Mouse (Mus musculus) adrenal gland, postnatal 36 days (tissue): ENCODE results near the gene Ankrd22. TPM values are rescaled to one million over a fixed set of nuclear protein-coding genes. Genes with fewer than 3 reads are reported as not detected.
"Not testable (repeated sequence)": the region's sequence is repeated elsewhere in the genome, so short reads cannot be mapped to it uniquely, and the experiment has no call there.

Experiments used
- DNase-seq, 2 experiments: peaks; one replicate each; pipeline ENCODE4 v3.0.0; 2021; ENCODE audit warnings: mixed read lengths in 1 of 2
- long read RNA-seq, 2 experiments: library from polyadenylated mRNA; stranded (forward); transcript quantifications; one replicate each; pipeline ENCODE4 v2.0.0; 2021; ENCODE audit warnings: borderline sequencing depth in 2 of 2
- total RNA-seq, 2 experiments: library from RNA; stranded (reverse); gene quantifications; 2 replicates each; pipeline ENCODE4 v1.2.3; 2021

Gene Ankrd22
- not detected for total RNA-seq
- long read RNA-seq, experiment 1: 0 reads
- long read RNA-seq, experiment 2: 0 reads

DNA sequence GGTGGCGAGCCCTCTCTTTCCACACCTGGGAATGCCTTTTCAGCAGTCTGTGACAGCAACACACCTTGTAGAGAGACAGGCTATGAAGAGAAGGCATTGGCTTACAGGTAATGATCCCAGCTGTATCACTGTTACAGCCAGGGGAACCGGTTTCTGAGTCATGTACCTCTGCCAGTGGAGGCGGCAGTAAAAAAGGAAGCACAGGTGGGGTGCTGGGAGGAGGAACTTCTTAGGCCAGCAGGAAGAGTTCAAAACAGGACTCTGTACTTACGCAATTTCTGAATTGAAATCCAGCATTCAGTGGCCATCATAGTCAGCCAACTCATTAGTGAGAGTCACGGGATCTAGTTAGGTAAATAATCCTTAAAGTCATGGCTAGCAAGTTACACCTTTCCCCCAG, at the start of gene Ankrd22:
Gene Ankrd22, minus strand, starts transcription at position 163 of the 400 bp plus-strand sequence.
- DNase-seq: no peak

GRCm38 (mm10) chr19:34214136-34214535, 48.3 kb upstream of the Ankrd22 start:
- peak in 1 of 2 experiments; percentile 16 for DNase-seq

DNA sequence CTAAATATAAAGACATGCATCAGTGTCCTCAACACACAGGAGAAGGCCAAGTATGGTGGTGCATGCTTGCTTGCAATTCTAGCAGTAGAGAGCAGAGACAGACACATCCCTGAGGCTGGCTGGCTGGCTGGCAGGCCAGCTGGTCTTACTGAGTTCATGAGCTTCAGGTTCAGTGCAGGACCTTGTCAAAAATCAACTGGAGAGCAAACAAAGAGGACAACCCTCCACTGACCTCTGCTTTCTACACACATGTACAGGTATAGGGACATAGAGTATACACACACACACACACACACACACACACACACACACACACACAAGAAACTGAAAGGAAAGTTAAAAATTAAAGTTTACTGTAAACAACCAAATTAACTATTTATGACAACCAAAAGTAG, 47.4 kb upstream of the Ankrd22 start:
- no peak for DNase-seq

DNA sequence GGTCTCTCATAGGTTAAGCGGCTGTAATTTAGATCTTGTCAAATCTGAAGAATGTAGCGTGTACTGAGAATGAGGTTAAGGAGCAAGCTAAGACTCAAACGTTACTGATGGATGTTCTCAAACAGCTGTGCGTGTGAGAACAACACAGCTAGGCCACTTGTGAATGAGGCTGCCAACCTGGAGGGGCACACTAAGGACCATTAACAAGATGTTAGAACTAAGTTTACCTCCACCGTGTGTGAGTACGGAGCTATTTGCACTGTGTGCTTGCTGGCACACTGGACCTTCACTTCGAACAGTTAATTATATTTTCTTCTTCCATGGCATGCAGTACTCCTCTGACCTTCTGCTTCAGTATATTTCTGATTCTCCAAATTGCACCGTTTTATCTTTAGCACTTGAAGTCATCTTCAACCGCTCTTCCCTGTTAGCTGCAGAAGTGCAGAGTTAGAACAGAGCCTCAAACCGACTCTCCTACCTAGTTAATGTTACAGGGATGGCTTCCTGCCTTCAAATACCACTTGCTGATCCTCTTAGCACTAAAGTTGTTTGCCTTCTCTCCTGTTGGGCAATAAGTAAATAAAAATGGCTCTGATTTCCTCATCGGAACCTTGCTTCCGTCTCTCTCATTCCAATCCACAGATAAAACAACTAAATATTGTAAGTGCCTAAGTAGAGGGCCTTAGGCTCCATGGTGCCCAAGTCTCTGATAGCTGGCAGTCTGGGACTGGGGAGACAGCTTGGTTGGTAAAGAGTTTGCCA, 46.8 kb upstream of the Ankrd22 start:
- DNase-seq: no peak

DNA sequence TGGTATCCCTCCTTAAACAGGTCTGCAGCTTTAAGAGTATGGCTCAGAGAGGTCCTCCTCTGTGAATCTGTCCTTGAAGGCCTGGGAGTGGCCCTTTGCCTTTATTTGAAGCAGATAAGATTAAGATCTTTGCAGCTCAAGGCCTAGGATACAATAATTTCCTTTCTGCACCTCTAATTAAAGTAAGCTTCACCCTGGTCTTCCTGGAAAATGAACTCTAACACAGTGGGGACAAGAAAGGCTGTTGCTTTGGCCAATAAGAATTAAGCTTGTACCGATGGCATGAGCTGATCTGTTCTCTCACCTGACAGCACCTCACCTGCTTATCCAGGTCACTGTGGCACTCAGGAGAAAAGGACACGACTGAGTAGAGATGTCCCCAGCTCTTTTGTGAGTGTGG, 45.0 kb upstream of the Ankrd22 start:
- no peak for DNase-seq

- no peak for DNase-seq
These were observed 44.2 kb upstream of the Ankrd22 start for GRCm38 (mm10) chr19:34209930-34210581.

GRCm38 (mm10) chr19:34209031-34209430, 43.2 kb upstream of the Ankrd22 start:
- DNase-seq: no peak

- no peak for DNase-seq
These were observed 41.0 kb upstream of the Ankrd22 start for GRCm38 (mm10) chr19:34206760-34207440.

DNA sequence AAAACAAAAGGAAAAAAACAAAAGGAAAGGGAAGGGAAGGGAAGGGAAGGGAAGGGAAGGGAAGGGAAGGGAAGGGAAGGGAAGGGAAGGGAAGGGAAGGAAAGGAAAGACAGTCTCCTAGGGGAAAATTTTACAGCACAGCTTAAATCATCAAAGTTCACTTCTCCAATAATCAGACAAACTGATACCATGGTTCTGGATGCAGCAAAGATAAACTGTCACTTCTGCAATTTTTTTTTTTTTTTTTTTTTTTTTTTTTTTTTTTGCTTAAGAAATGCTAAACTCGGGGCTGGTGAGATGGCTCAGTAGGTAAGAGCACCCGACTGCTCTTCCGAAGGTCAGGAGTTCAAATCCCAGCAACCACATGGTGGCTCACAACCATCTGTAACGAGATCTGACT, 40.3 kb upstream of the Ankrd22 start:
- DNase-seq: not testable (repeated sequence)

- DNase-seq: no peak
These were observed 36.8 kb upstream of the Ankrd22 start for GRCm38 (mm10) chr19:34202668-34203067.

DNA sequence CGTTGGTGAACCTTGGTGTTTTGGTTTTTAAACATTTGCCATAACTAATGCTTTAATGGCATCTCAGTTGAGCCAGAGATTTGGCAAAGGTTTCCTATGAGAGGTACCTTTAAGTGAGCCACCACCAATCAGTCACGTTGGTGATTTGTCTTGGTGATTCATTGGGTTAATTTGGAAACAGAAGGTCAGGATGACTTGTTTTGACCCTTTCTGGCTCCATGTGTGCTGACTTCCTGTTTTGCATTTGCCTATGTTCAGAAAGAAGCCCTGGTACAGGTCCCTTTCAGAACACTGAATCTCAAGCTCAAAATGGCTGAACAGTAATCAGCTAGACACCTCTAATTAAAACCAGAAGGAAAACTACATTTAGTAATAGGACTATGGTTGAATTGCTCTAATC, 33.6 kb upstream of the Ankrd22 start:
- no peak for DNase-seq

GRCm38 (mm10) chr19:34198901-34199300, 33.0 kb upstream of the Ankrd22 start:
- no peak for DNase-seq

- no peak for DNase-seq
These were observed 32.2 kb upstream of the Ankrd22 start for GRCm38 (mm10) chr19:34198066-34198465.

DNA sequence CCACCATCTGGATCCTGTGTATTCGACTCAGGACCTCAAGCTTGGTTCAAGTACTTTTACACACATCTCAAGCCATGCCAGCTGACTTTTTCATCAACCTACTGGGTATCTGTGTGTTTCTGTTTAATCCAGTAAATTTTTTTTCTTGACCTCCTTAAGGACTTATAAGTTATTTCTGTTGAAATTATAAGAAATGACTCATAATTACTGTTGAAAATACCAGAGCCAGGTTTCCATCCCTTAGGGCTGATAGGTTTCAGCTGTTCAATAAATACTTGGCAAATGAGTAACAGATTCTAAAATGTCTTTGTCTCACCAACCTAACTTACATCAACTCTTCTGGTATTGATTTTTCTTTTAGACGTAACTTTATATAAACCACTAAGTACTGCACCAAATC, 29.2 kb upstream of the Ankrd22 start:
- no peak for DNase-seq

- no peak for DNase-seq
These were observed 28.4 kb upstream of the Ankrd22 start for GRCm38 (mm10) chr19:34194132-34194745.

- no peak for DNase-seq
These were observed 27.8 kb upstream of the Ankrd22 start for GRCm38 (mm10) chr19:34193683-34194082.

DNA sequence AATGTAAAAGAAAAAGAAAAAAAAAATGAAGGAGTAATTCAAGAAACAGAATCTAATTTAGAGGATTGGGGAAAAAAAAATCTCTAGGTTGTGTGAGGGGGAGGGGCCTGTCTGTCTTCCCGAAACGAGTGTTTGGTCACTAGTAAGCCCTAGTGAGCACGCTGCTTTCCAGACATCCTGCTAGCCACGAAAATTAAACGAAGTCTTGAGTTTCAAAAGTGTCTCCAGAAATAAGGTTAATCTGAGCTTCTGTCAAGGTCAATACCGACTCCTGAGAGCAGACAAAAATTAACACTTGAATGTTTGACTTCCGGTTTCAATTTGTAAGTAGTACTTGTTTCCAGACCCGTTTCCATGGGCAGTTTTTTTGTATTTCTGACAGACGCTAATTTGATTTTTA, 27.3 kb upstream of the Ankrd22 start:
- peak; percentile 44 to 65 for DNase-seq

DNA sequence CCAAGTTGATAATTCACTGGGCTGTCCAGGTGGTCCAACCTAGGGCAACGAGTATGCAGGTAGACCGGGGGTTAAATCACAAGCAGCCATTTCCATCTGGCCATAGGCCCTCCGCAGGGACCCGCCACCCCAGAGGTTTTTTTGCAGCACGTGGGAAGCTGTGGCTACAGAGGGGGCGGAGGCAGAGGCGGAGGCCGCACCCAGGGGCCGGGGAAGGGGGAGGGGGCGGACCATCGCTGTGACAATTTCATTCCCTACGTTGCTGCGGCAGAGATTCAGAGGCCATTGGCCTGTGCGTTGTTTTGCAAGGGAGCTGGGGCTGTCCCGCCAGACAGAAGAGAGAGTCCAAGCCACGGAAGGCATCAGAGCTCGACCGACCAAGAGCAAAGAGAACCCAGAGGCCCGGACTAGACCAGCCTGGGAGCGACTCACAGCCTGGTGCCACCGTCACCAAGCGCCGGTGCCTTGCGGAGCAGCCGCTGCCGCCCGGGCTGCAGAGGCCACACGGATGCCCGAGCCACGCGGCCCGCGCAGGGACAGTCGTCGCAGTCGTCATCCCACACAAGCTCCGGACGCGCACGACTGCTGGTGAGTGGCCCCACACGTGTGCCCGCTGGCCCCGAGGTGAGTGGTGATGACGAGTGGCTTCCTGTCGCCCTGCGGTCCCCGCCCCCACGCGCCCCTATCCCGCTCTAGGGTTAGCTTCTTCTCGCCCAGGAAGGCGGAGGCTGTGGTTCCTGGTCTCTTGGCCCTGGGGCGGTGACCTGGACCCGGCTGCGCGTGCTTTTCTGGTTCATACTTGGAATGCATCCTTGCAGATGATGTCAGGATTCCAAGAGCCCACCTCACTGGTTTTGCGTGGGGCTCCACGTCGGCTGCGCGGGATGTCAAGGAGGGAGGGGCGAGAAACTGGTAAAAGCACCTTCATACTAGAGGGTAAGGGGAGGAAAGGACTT, 26.4 kb upstream of the Ankrd22 start, which contains the start of gene Stambpl1:
Gene Stambpl1, plus strand, starts transcription at position 222 of the 956 bp plus-strand sequence.
- peak; percentile 73 to 85 for DNase-seq

GRCm38 (mm10) chr19:34191645-34192007, 25.8 kb upstream of the Ankrd22 start:
- DNase-seq: no peak

DNA sequence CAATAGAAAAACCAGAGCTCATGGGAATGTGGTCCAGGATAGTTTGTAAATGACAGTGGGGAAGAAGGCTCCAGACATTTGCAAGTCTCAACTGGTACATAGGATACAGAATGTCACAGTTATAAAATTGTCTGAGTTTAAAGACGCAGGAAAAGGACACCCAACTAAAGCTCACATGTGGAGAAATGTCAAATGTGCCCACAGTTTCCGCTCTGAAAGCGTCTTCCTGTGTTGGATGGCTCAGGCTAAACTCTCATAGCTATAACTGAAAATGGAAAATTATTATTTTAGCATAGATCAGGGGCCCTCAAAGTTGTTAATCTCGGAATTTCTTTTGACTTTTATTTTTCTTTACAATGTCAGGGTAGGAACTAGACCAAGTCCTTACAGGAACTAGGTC, 21.0 kb upstream of the Ankrd22 start:
- DNase-seq: no peak

GRCm38 (mm10) chr19:34182490-34182889, 16.6 kb upstream of the Ankrd22 start:
- DNase-seq: no peak
